Mouse (Mus musculus): ENCODE measurements around the gene Cfb.

GRCm38 (mm10) chr17:34898706-34899052 is 36.4 kb upstream of the Cfb start:
- TF ChIP-seq CTCF (conservative IDR thresholded peaks at IDR 0.05 in 1 of 2, IDR thresholded peaks at IDR 0.05 in 1 of 2; ENCODE audit: low read depth in 2 of 2, low read length in 2 of 2) (no peak), MAX (IDR thresholded peaks at IDR 0.05; ENCODE audit: low read length) (no peak), USF1 (IDR thresholded peaks at IDR 0.05; ENCODE audit: low read depth, low read length) (no peak), USF2 (conservative IDR thresholded peaks at IDR 0.05; ENCODE audit: low read depth, low read length) (no peak), POLR2A (IDR thresholded peaks at IDR 0.05; ENCODE audit: low read depth, low read length) (no peak), ZNF384 (IDR thresholded peaks at IDR 0.05; ENCODE audit: low read depth, low read length) (no peak)
